Mouse (Mus musculus): ENCODE results near the gene Abhd6. TPM values are rescaled to one million over a fixed set of nuclear protein-coding genes. Genes with fewer than 3 reads are reported as not detected.

Abhd6 gene
- polyA plus RNA-seq, 1 experiment: 59.1 TPM

GRCm38 (mm10) chr14:7981226-7981625 is 21.5 kb upstream of the Abhd6 start:
- Histone ChIP-seq H3K36me3 (ENCODE audit: control insufficient read depth, insufficient read depth, low read length) (no peaks in the 10 kb centered on the region), H3K27ac (ENCODE audit: insufficient read depth, low read depth, low read length) (no peak overlapping the region), H3K4me3 (ENCODE audit: low read depth, low read length) (no peak overlapping the region), H3K27me3 (ENCODE audit: control insufficient read depth, insufficient read depth, low read length) (no peaks in the 10 kb centered on the region), H3K4me1 (ENCODE audit: control insufficient read depth, insufficient read depth, insufficient read length, low read length) (no peaks in the 10 kb centered on the region)
- 97% methylated on average over 1 of the region's 1 CpGs for WGBS
- TF ChIP-seq CTCF (IDR thresholded peaks at IDR 0.05; ENCODE audit: extremely low read depth, insufficient read length, insufficient replicate concordance, low read depth, low read length) (no peak), POLR2A (IDR thresholded peaks at IDR 0.05; ENCODE audit: low read depth, low read length) (no peak)

GRCm38 (mm10) chr14:7986913-7987312 is 15.8 kb upstream of the Abhd6 start:
- no peak overlapping the region for H3K27ac ChIP-seq (ENCODE audit: insufficient read depth, low read depth, low read length)

DNA sequence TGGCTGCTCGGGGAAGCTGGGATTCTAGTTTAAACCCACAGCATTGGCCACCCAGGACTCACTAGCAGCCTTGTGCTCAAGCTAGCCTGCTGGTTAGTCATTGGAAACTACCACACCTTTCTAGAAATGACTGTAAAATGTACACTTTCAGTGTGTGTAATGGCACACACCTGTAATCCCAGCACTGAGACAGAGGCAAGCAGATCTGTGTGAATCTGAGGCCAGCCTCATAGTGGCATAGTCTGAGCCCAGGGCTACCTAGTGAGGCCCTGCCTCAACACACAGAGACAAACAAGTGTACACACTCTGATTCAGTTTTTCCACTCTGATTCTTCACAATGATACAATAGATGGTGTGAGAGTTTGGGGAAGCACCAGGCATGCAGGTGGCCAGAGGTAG is 13.3 kb upstream of the Abhd6 start:
- Histone ChIP-seq H3K4me1 (ENCODE audit: control insufficient read depth, insufficient read depth, insufficient read length, low read length) (peaks cover 2% of the 10 kb centered on the region), H3K36me3 (ENCODE audit: control insufficient read depth, insufficient read depth, low read length) (no peaks in the 10 kb centered on the region), H3K27ac (ENCODE audit: insufficient read depth, low read depth, low read length) (no peak overlapping the region), H3K4me3 (ENCODE audit: low read depth, low read length) (no peak overlapping the region), H3K27me3 (ENCODE audit: control insufficient read depth, insufficient read depth, low read length) (no peaks in the 10 kb centered on the region)
- 77% methylated on average over 1 of the region's 1 CpGs for WGBS
- TF ChIP-seq POLR2A (IDR thresholded peaks at IDR 0.05; ENCODE audit: low read depth, low read length) (no peak), CTCF (IDR thresholded peaks at IDR 0.05; ENCODE audit: extremely low read depth, insufficient read length, insufficient replicate concordance, low read depth, low read length) (no peak)

More at GRCm38 (mm10) chr14:7986913-7987312, 15.8 kb upstream of the Abhd6 start:
- TF ChIP-seq POLR2A (IDR thresholded peaks at IDR 0.05; ENCODE audit: low read depth, low read length): no peak
- no peak for TF ChIP-seq CTCF (IDR thresholded peaks at IDR 0.05; ENCODE audit: extremely low read depth, insufficient read length, insufficient replicate concordance, low read depth, low read length)
- Histone ChIP-seq H3K4me3 (ENCODE audit: low read depth, low read length) (no peak overlapping the region), H3K4me1 (ENCODE audit: control insufficient read depth, insufficient read depth, insufficient read length, low read length) (peaks cover 2% of the 10 kb centered on the region; the same call in 1 of the 2 replicates), H3K36me3 (ENCODE audit: control insufficient read depth, insufficient read depth, low read length) (no peaks in the 10 kb centered on the region), H3K27me3 (ENCODE audit: control insufficient read depth, insufficient read depth, low read length) (no peaks in the 10 kb centered on the region)
- 83% methylated on average over 6 of the region's 6 CpGs for WGBS

- no peak overlapping the region for H3K27ac ChIP-seq (ENCODE audit: insufficient read depth, low read depth, low read length)
- 22% methylated on average over 3 of the region's 3 CpGs for WGBS
- TF ChIP-seq POLR2A (IDR thresholded peaks at IDR 0.05; ENCODE audit: low read depth, low read length) (no peak), CTCF (IDR thresholded peaks at IDR 0.05; ENCODE audit: extremely low read depth, insufficient read length, insufficient replicate concordance, low read depth, low read length) (no peak)
Measured at GRCm38 (mm10) chr14:7989961-7990360, 12.7 kb upstream of the Abhd6 start.

GRCm38 (mm10) chr14:7991108-7991776 is 11.5 kb upstream of the Abhd6 start:
- no peak for TF ChIP-seq POLR2A (IDR thresholded peaks at IDR 0.05; ENCODE audit: low read depth, low read length)
- TF ChIP-seq CTCF (IDR thresholded peaks at IDR 0.05; ENCODE audit: extremely low read depth, insufficient read length, insufficient replicate concordance, low read depth, low read length): no peak
- Histone ChIP-seq H3K4me1 (ENCODE audit: control insufficient read depth, insufficient read depth, insufficient read length, low read length) (peaks cover 2% of the 10 kb centered on the region), H3K36me3 (ENCODE audit: control insufficient read depth, insufficient read depth, low read length) (no peaks in the 10 kb centered on the region), H3K27me3 (ENCODE audit: control insufficient read depth, insufficient read depth, low read length) (no peaks in the 10 kb centered on the region; the same call in 1 of the 2 replicates), H3K27ac (ENCODE audit: insufficient read depth, low read depth, low read length) (no peak overlapping the region), H3K4me3 (ENCODE audit: low read depth, low read length) (no peak overlapping the region)
- WGBS: 81% methylated on average over 5 of the region's 5 CpGs

More at GRCm38 (mm10) chr14:7989961-7990360, 12.7 kb upstream of the Abhd6 start:
- H3K4me1 ChIP-seq (ENCODE audit: control insufficient read depth, insufficient read depth, insufficient read length, low read length): peaks cover 2% of the 10 kb centered on the region
- H3K27me3 ChIP-seq (ENCODE audit: control insufficient read depth, insufficient read depth, low read length): no peaks in the 10 kb centered on the region
- no peaks in the 10 kb centered on the region for H3K36me3 ChIP-seq (ENCODE audit: control insufficient read depth, insufficient read depth, low read length)
- H3K4me3 ChIP-seq (ENCODE audit: low read depth, low read length): no peak overlapping the region

DNA sequence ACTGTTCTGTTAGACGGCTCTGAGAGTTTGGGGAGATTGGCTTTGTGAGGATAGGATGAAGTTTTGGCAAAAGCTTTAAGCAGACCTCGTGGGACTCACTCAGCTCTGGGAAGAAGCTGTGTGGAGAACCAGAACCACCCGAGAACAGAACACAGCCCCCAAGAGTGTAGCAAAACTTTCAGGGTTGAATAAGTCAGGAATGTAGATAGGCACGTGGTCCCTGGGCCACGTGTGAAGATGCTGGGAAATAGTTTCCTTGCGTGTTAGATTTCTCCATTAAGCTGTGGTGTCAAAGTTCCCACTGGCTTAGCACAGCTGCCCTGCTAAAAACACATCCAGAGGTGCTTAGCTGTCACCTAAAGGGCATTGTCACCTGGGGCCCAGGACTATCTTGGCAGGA is 10.5 kb upstream of the Abhd6 start:
- Histone ChIP-seq H3K27ac (ENCODE audit: insufficient read depth, low read depth, low read length) (no peak overlapping the region), H3K27me3 (ENCODE audit: control insufficient read depth, insufficient read depth, low read length) (no peaks in the 10 kb centered on the region; the same call in 1 of the 2 replicates), H3K36me3 (ENCODE audit: control insufficient read depth, insufficient read depth, low read length) (no peaks in the 10 kb centered on the region), H3K4me3 (ENCODE audit: low read depth, low read length) (peak overlapping the region; percentile 18), H3K4me1 (ENCODE audit: control insufficient read depth, insufficient read depth, insufficient read length, low read length) (peaks cover 2% of the 10 kb centered on the region)
- 72% methylated on average over 6 of the region's 6 CpGs for WGBS
- TF ChIP-seq CTCF (IDR thresholded peaks at IDR 0.05; ENCODE audit: extremely low read depth, insufficient read length, insufficient replicate concordance, low read depth, low read length) (no peak), POLR2A (IDR thresholded peaks at IDR 0.05; ENCODE audit: low read depth, low read length) (no peak)

DNA sequence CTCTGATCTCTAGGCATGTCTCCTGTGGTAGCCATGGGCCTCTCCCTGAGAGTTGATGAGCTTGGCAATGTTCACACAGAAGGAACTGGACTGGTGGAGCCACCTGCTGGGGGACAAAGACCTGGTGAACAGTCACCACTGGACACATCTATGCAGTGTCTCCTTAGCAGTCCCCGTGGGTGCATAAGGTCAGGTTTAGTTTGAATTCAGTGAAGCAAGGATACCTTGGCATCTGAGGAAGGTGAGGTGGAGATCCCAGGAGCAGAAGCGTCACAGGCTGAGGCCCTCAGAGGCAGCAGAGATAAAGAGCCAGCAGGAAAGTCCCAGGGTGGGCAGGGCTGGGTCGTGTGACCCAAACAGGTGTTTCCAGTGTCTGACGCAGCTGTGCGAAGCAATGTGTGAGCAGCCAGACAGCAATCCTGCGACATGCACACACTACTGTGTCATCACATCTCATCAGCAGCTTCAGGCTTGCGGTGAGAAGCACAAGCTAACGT is 8.4 kb upstream of the Abhd6 start, which contains the start of gene Dnase1l3:
Dnase1l3 (minus strand) TSS at position 303 of the 497 bp plus-strand sequence.
- Histone ChIP-seq H3K27me3 (ENCODE audit: control insufficient read depth, insufficient read depth, low read length) (no peaks in the 10 kb centered on the region; the same call in 1 of the 2 replicates), H3K4me3 (ENCODE audit: low read depth, low read length) (peak within 1 kb of the TSS; percentile 18; the same call in 1 of the 2 replicates), H3K27ac (ENCODE audit: insufficient read depth, low read depth, low read length) (no peak within 1 kb of the TSS), H3K4me1 (ENCODE audit: control insufficient read depth, insufficient read depth, insufficient read length, low read length) (peaks cover 2% of the 10 kb centered on the region), H3K36me3 (ENCODE audit: control insufficient read depth, insufficient read depth, low read length) (no peaks in the 10 kb centered on the region)
- TF ChIP-seq POLR2A (IDR thresholded peaks at IDR 0.05; ENCODE audit: low read depth, low read length) (no peak), CTCF (IDR thresholded peaks at IDR 0.05; ENCODE audit: extremely low read depth, insufficient read length, insufficient replicate concordance, low read depth, low read length) (peak; percentile 74; the same call in 1 of the 2 replicates)
- 23% methylated on average over 8 of the region's 8 CpGs for WGBS

Data from small intestine, adult 2 months (tissue).